Mouse (Mus musculus) liver, adult 2 months (tissue): ENCODE data around the gene Znhit1. TPM values are rescaled to one million over a fixed set of nuclear protein-coding genes. Genes with fewer than 3 reads are reported as not detected.

Experiments used
- DNase-seq: peaks from one replicate; pipeline ENCODE4 v3.0.0-alpha.2; 2011; ENCODE audit warnings: low read depth, low spot score; ENCODE audit errors: extremely low read depth
- H3K27ac ChIP-seq: fragments of 200-500 bp; replicated peaks from 2 replicates; pipeline ENCODE4 v1.5.1; 2012; ENCODE audit warnings: low read depth, mild to moderate bottlenecking, control low read depth, inconsistent platforms, low read length; ENCODE audit not compliant: insufficient read depth
- H3K27me3 ChIP-seq: fragments of 200-500 bp; 2 replicates; pipeline ENCODE4 v1.6.1; 2012; ENCODE audit warnings: mild to moderate bottlenecking, moderate library complexity, low read length, inconsistent platforms; ENCODE audit not compliant: control insufficient read depth, insufficient read depth
- H3K36me3 ChIP-seq: fragments of 200-500 bp; 2 replicates; pipeline ENCODE4 v1.6.1; 2012; ENCODE audit warnings: low read length, inconsistent platforms; ENCODE audit not compliant: control insufficient read depth, insufficient read depth
- H3K4me1 ChIP-seq: fragments of 200-500 bp; 2 replicates; pipeline ENCODE4 v1.6.1; 2011; ENCODE audit warnings: low read length; ENCODE audit not compliant: control insufficient read depth, insufficient read depth
- H3K4me3 ChIP-seq: fragments of 200-500 bp; 2 replicates; pipeline ENCODE4 v1.5.1; 2011; ENCODE audit warnings: low read depth, mild to moderate bottlenecking, control low read depth, low read length, moderate library complexity; ENCODE audit not compliant: insufficient read depth
- H3K79me2 ChIP-seq: fragments of 200-500 bp; 2 replicates; pipeline ENCODE4 v1.6.1; 2012; ENCODE audit warnings: inconsistent platforms, mild to moderate bottlenecking, low read length, moderate library complexity; ENCODE audit not compliant: control insufficient read depth, insufficient read depth
- H3K9ac ChIP-seq: fragments of 200-500 bp; 2 replicates; pipeline ENCODE4 v1.6.1; 2012; ENCODE audit warnings: low read depth, mild to moderate bottlenecking, control low read depth, inconsistent platforms, low read length
- CTCF ChIP-seq: fragments of 200-500 bp; IDR thresholded peaks from 2 replicates; pipeline ENCODE4 v1.5.1; 2011; ENCODE audit warnings: low read depth, low read length, control low read depth
- POLR2A ChIP-seq: fragments of 200-500 bp; IDR thresholded peaks from 2 replicates; pipeline ENCODE4 v1.6.1; 2011; ENCODE audit warnings: low read length, control low read depth; ENCODE audit not compliant: insufficient read depth; ENCODE audit errors: extremely low read depth
- WGBS: fragments of 180-500 bp; shearing (Covaris S2); methylation state at CpG from one replicate; pipeline ENCODE4 v1.1.7; 2018; 5-methylcytosine and 5-hydroxymethylcytosine counted together
- polyA plus RNA-seq: library from polyadenylated mRNA; depleted of rRNA; stranded (reverse); fragments of >200 nt; gene quantifications from 2 replicates; pipeline ENCODE4 v1.2.3, GENCODE M21; 2012; rRNA removed
- total RNA-seq: library from RNA; depleted of rRNA; stranded (reverse); fragments of >200 nt; gene quantifications from 2 replicates; pipeline ENCODE4 v1.2.3, GENCODE M21; 2014; rRNA removed

Znhit1 gene
- total and polyA plus RNA-seq, 2 experiments = 44.5 to 109 TPM

GRCm38 (mm10) chr5:136939284-136939683 lies 48.5 kb downstream of the Znhit1 start:
- no peak overlapping the region for H3K9ac ChIP-seq
- H3K79me2 ChIP-seq = no peaks in the 10 kb centered on the region
- H3K4me1 ChIP-seq = no peaks in the 10 kb centered on the region
- no peak overlapping the region for H3K27ac ChIP-seq
- H3K27me3 ChIP-seq = no peaks in the 10 kb centered on the region
- no peak for TF ChIP-seq POLR2A
- peak; percentile 65 for TF ChIP-seq CTCF
- WGBS = 71% methylated on average over 7 of the region's 7 CpGs
- no peak overlapping the region for H3K4me3 ChIP-seq
- H3K36me3 ChIP-seq = no peaks in the 10 kb centered on the region
- DNase-seq = no peak

DNA sequence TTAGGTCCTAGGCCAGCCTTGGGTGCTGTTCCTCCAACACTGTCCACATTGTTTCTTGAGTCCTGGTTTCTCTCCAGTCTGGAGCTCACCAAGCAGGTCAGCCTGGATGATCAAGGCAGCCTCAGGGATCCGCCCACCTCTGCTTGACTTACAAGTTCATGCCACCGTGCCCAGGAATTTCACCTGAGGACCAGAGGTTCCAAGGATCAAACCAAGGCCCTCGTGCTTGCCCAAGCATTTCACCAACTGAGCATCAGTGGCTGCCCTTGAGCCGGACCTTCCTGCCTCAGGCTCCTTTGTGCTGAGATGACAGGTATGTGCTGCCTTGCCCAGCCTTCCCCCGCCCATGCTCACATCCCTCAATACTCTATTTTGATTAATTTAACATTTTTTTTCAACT lies 50.2 kb downstream of the Znhit1 start:
- no peaks in the 10 kb centered on the region for H3K79me2 ChIP-seq
- WGBS = 88% methylated on average over 5 of the region's 5 CpGs
- no peak overlapping the region for H3K27ac ChIP-seq
- H3K4me1 ChIP-seq = no peaks in the 10 kb centered on the region
- no peak overlapping the region for H3K9ac ChIP-seq
- TF ChIP-seq CTCF (no peak), POLR2A (no peak)
- H3K36me3 ChIP-seq = no peaks in the 10 kb centered on the region
- H3K4me3 ChIP-seq = no peak overlapping the region
- no peaks in the 10 kb centered on the region for H3K27me3 ChIP-seq
- DNase-seq = no peak

- H3K36me3 ChIP-seq = no peaks in the 10 kb centered on the region
Observed at GRCm38 (mm10) chr5:136936750-136937149, 51.1 kb downstream of the Znhit1 start.

DNA sequence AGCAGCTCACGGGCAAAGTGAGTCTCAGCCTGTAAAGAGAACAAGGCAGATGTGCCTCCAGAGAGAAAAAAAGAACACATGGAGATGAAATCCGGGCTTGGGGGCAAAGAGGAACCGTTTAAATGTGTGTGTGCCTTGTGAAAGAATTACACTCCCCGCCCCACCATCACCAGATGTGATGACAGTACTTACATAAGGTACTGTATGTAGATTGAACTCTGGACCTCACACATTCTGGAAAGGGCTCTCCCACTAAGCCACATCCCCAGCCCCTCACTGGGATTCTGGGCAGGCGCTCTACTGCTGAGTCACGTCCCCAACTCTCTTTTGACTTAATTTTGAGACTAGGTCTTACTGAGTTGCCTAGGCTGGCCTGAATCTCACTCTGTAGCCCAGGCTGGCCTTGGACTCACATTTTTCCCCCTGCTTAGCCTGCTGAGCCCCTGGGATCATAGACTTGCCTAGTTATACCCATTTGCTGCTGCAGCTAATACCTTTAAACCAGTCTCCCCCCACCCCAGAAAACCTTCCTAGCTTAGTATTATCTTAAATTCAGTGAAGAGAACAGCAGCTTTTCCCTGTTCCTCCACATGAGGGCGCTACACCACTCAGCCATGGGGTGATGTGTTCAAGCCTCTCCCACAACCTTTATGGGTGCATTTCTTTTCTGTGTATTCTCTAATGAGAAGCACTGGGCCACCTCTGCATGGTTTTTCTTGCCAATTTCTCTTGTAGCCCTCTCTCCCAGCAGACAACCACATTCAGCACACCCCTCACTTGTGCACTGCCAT lies 51.7 kb downstream of the Znhit1 start:
- WGBS = 60% methylated on average over 7 of the region's 7 CpGs
- Histone ChIP-seq H3K79me2 (no peaks in the 10 kb centered on the region), H3K4me3 (no peak overlapping the region), H3K36me3 (no peaks in the 10 kb centered on the region), H3K4me1 (no peaks in the 10 kb centered on the region), H3K9ac (no peak overlapping the region), H3K27ac (no peak overlapping the region), H3K27me3 (no peaks in the 10 kb centered on the region)
- TF ChIP-seq POLR2A (no peak), CTCF (peak; percentile 53; the same call in 1 of the 2 replicates)
- no peak for DNase-seq

More at GRCm38 (mm10) chr5:136936750-136937149, 51.1 kb downstream of the Znhit1 start:
- no peak for DNase-seq
- 73% methylated on average over 6 of the region's 6 CpGs for WGBS
- Histone ChIP-seq H3K27me3 (no peaks in the 10 kb centered on the region), H3K4me3 (no peak overlapping the region), H3K4me1 (no peaks in the 10 kb centered on the region), H3K79me2 (no peaks in the 10 kb centered on the region), H3K9ac (no peak overlapping the region), H3K27ac (no peak overlapping the region)
- TF ChIP-seq CTCF (no peak), POLR2A (no peak)

GRCm38 (mm10) chr5:136933930-136934329 lies 53.9 kb downstream of the Znhit1 start:
- no peaks in the 10 kb centered on the region for H3K4me1 ChIP-seq
- H3K36me3 ChIP-seq = no peaks in the 10 kb centered on the region
- no peak overlapping the region for H3K9ac ChIP-seq
- H3K79me2 ChIP-seq = no peaks in the 10 kb centered on the region
- no peak overlapping the region for H3K4me3 ChIP-seq
- DNase-seq = no peak
- TF ChIP-seq POLR2A (no peak), CTCF (no peak)
- no peak overlapping the region for H3K27ac ChIP-seq
- 92% methylated on average over 6 of the region's 6 CpGs for WGBS
- no peaks in the 10 kb centered on the region for H3K27me3 ChIP-seq

DNA sequence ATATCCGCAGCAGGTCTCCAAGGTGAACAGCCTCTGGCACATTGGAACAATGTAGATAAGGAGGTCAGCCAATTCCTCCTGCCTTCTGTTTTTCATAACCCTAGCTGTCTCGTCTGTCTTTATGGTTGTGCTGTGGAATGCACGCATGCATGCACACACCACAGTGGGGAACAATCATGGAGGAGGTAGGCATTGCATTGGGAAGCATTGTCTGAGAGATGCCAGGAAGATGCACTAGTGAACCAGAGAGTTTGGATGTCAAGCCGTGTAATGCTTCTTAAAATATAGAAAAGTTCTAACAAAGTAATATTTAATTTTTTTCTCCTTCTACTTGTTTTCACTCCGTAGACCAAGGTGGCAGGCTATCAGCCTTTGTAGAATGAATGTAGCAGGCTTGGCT lies 54.9 kb downstream of the Znhit1 start:
- Histone ChIP-seq H3K4me1 (no peaks in the 10 kb centered on the region), H3K9ac (no peak overlapping the region), H3K27me3 (no peaks in the 10 kb centered on the region), H3K27ac (no peak overlapping the region), H3K4me3 (no peak overlapping the region), H3K36me3 (no peaks in the 10 kb centered on the region), H3K79me2 (no peaks in the 10 kb centered on the region)
- peak; percentile 28 for DNase-seq
- 80% methylated on average over 5 of the region's 5 CpGs for WGBS
- TF ChIP-seq POLR2A = no peak
- TF ChIP-seq CTCF = no peak

Other genes with a start within 250 kb of the Znhit1 start
- gene Col26a1, start 104.8 kb downstream of the Znhit1 start, total RNA-seq = not detected in 2 replicates
- gene Col26a1, start 104.8 kb downstream of the Znhit1 start, polyA plus RNA-seq = not detected in 2 replicates
- 2.4 and 3.2 TPM in 2 replicates for gene Ift22, start 79.9 kb downstream of the Znhit1 start, total RNA-seq
- 3.4 and 3.8 TPM in 2 replicates for gene Ift22, start 79.9 kb downstream of the Znhit1 start, polyA plus RNA-seq
- 106 and 115 TPM in 2 replicates for gene Fis1, start 34.7 kb downstream of the Znhit1 start, total RNA-seq
- gene Fis1, start 34.7 kb downstream of the Znhit1 start, polyA plus RNA-seq = 112 and 120 TPM in 2 replicates
- gene Cldn15, start 21.4 kb downstream of the Znhit1 start, total RNA-seq = 0.40 and 0.46 TPM in 2 replicates
- 0.51 and 0.81 TPM in 2 replicates for gene Cldn15, start 21.4 kb downstream of the Znhit1 start, polyA plus RNA-seq
- 21.5 and 22.7 TPM in 2 replicates for gene Plod3, start 1.0 kb downstream of the Znhit1 start, total RNA-seq
- gene Plod3, start 1.0 kb downstream of the Znhit1 start, polyA plus RNA-seq = 23.4 and 27.4 TPM in 2 replicates
- 0.07 TPM in 1 of 2 replicates, not detected in the other for gene Vgf, start 38.4 kb upstream of the Znhit1 start, total RNA-seq
- gene Vgf, start 38.4 kb upstream of the Znhit1 start, polyA plus RNA-seq = not detected in 2 replicates
- 21.5 and 23.8 TPM in 2 replicates for gene Ap1s1, start 58.1 kb upstream of the Znhit1 start, total RNA-seq
- gene Ap1s1, start 58.1 kb upstream of the Znhit1 start, polyA plus RNA-seq = 24.1 and 25.6 TPM in 2 replicates
- gene Serpine1, start 84.2 kb upstream of the Znhit1 start, total RNA-seq = 0.83 and 1.9 TPM in 2 replicates
- 0.12 and 0.32 TPM in 2 replicates for gene Serpine1, start 84.2 kb upstream of the Znhit1 start, polyA plus RNA-seq
- 9.3 and 11.2 TPM in 2 replicates for gene Trim56, start 128.2 kb upstream of the Znhit1 start, total RNA-seq
- gene Trim56, start 128.2 kb upstream of the Znhit1 start, polyA plus RNA-seq = 4.3 and 5.7 TPM in 2 replicates
- 0.28 TPM in 1 of 2 replicates, not detected in the other for gene Muc3, start 161.3 kb upstream of the Znhit1 start, total RNA-seq
- 0.19 and 0.37 TPM in 2 replicates for gene Muc3, start 161.3 kb upstream of the Znhit1 start, polyA plus RNA-seq
- not detected in 2 replicates for gene Muc3a, start 224.4 kb upstream of the Znhit1 start, total RNA-seq
- gene Muc3a, start 224.4 kb upstream of the Znhit1 start, polyA plus RNA-seq = 0.10 and 0.12 TPM in 2 replicates